8 mouse cellular contexts compared by ENCODE assay signal in genomic region chr17:45766735-45767535, GRCm38 (mm10). TPM values are rescaled to one million over a fixed set of nuclear protein-coding genes. Genes with fewer than 3 reads are reported as not detected.
DNase-seq lines count a peak whose midpoint lies in the region; ATAC-seq and TF ChIP-seq lines count a peak whose summit lies in the region.

No protein-coding gene starts in this region.

- 9% methylated on average over 12 of the region's 12 CpGs for WGBS in forebrain, embryonic 12.5 days
- 8% methylated on average over 12 of the region's 12 CpGs for WGBS in heart, embryonic 15.5 days
- WGBS in liver, embryonic 11.5 days, result 24% methylated on average over 12 of the region's 12 CpGs
- 3% methylated on average over 12 of the region's 12 CpGs for WGBS in stomach, postnatal 0 days

- in situ Hi-C loops in CH12.LX (cut with MboI; ENCODE audit: low pct_ligation_motif_present, low pct_unique_long_range_greater_than_20kb, low sequenced_read_pairs), result no loop called here

- no peaks in the 10 kb centered on the region for H3K79me2 ChIP-seq in CH12.LX (replicated peaks; ENCODE audit: control insufficient read depth, extremely low read depth, insufficient read depth, poor library complexity, severe bottlenecking)

- dilution Hi-C loops in CH12.LX (cut with MboI; ENCODE audit: extremely low pct_ligation_motif_present, extremely low pct_unique_long_range_greater_than_20kb, low sequenced_read_pairs), result no loop called here

- peak; percentile 11 for DNase-seq in CH12.LX (ENCODE audit: extremely low read depth)
- peak; percentile 94 for DNase-seq in kidney, postnatal 14 days
- peak; percentile 78 for DNase-seq in liver, embryonic 11.5 days (ENCODE audit: low spot score)
- DNase-seq in stomach, postnatal 0 days (ENCODE audit: low spot score), result peak; percentile 96

- no peaks in the 10 kb centered on the region for H3K36me3 ChIP-seq in CH12.LX (replicated peaks in 1 of 2; ENCODE audit: control insufficient read depth in 1 of 2, insufficient read depth in 1 of 2, low read length in 1 of 2)
- no peaks in the 10 kb centered on the region for H3K36me3 ChIP-seq in forebrain, embryonic 12.5 days (replicated peaks)
- H3K36me3 ChIP-seq in heart, embryonic 15.5 days, result no peaks in the 10 kb centered on the region
- no peaks in the 10 kb centered on the region for H3K36me3 ChIP-seq in liver, embryonic 11.5 days (ENCODE audit: control insufficient read depth, insufficient read depth, low read length)
- H3K36me3 ChIP-seq in stomach, postnatal 0 days (ENCODE audit: control insufficient read depth, insufficient read depth, low read length), result no peaks in the 10 kb centered on the region

- H3K4me3 ChIP-seq in CH12.LX (replicated peaks in 1 of 3; ENCODE audit: low read depth in 2 of 3, low read length in 2 of 3, poor library complexity in 1 of 3), result no peak overlapping the region
- H3K4me3 ChIP-seq in bone marrow macrophage, adult 2 months (ENCODE audit: insufficient read depth, low read length), result 0 out of 2 replicates have a peak overlapping the region, but pooled peaks have one; percentile 7
- H3K4me3 ChIP-seq in forebrain, embryonic 12.5 days (replicated peaks), result peak overlapping the region; percentile 10; the same call in 1 of the 2 replicates
- no peak overlapping the region for H3K4me3 ChIP-seq in heart, embryonic 15.5 days
- peak overlapping the region; percentile 25 for H3K4me3 ChIP-seq in liver, embryonic 11.5 days (ENCODE audit: low read depth, low read length)
- H3K4me3 ChIP-seq in stomach, postnatal 0 days (ENCODE audit: low read depth, low read length), result no peak overlapping the region; the same call in 1 of the 2 replicates

- peaks cover 81% of the 10 kb centered on the region for H3K27me3 ChIP-seq in CH12.LX (replicated peaks)
- peaks cover 8% of the 10 kb centered on the region for H3K27me3 ChIP-seq in forebrain, embryonic 12.5 days
- no peaks in the 10 kb centered on the region for H3K27me3 ChIP-seq in heart, embryonic 15.5 days
- H3K27me3 ChIP-seq in liver, embryonic 11.5 days (replicated peaks; ENCODE audit: control insufficient read depth, insufficient read depth, low read length), result no peaks in the 10 kb centered on the region
- no peaks in the 10 kb centered on the region for H3K27me3 ChIP-seq in stomach, postnatal 0 days (ENCODE audit: control insufficient read depth, insufficient read depth, low read length)

- no peak overlapping the region for H3K27ac ChIP-seq in CH12.LX (ENCODE audit: insufficient read depth, low read depth)
- peak overlapping the region; percentile 87 for H3K27ac ChIP-seq in bone marrow macrophage, adult 2 months (ENCODE audit: insufficient read depth, low read depth, low read length)
- H3K27ac ChIP-seq in forebrain, embryonic 12.5 days, result peak overlapping the region; percentile 89
- peak overlapping the region; percentile 90 for H3K27ac ChIP-seq in heart, embryonic 15.5 days
- peak overlapping the region; percentile 84 for H3K27ac ChIP-seq in liver, embryonic 11.5 days (ENCODE audit: low read depth, low read length)
- H3K27ac ChIP-seq in stomach, postnatal 0 days (replicated peaks), result peak overlapping the region; percentile 85

- no peak for TF ChIP-seq CTCF in CH12.LX (conservative IDR thresholded peaks at IDR 0.05 in 1 of 2, IDR thresholded peaks at IDR 0.05 in 1 of 2; ENCODE audit: low read depth in 2 of 2, low read length in 2 of 2)
- TF ChIP-seq CTCF in bone marrow macrophage, adult 2 months (IDR thresholded peaks at IDR 0.05; ENCODE audit: low read depth, low read length), result no peak
- TF ChIP-seq CTCF in stomach, postnatal 0 days (IDR thresholded peaks at IDR 0.05; ENCODE audit: low read depth), result no peak

- no peak for TF ChIP-seq RAD21 in CH12.LX (IDR thresholded peaks at IDR 0.05; ENCODE audit: low read depth, low read length)

- peaks cover 0 to 5% of the 10 kb centered on the region in 2 experiments; a peak in 2 of 4 replicates for H3K4me1 ChIP-seq in CH12.LX (ENCODE audit: control insufficient read depth in 1 of 2, insufficient read depth in 2 of 2)
- H3K4me1 ChIP-seq in bone marrow macrophage, adult 2 months (ENCODE audit: control insufficient read depth, insufficient read depth, low read length), result peaks cover 37% of the 10 kb centered on the region
- peaks cover 35% of the 10 kb centered on the region for H3K4me1 ChIP-seq in forebrain, embryonic 12.5 days
- peaks cover 35% of the 10 kb centered on the region for H3K4me1 ChIP-seq in heart, embryonic 15.5 days (replicated peaks)
- H3K4me1 ChIP-seq in liver, embryonic 11.5 days (replicated peaks; ENCODE audit: control insufficient read depth, insufficient read depth, low read length), result peaks cover 21% of the 10 kb centered on the region
- peaks cover 14% of the 10 kb centered on the region for H3K4me1 ChIP-seq in stomach, postnatal 0 days (replicated peaks; ENCODE audit: control insufficient read depth, insufficient read depth)

- no peak for TF ChIP-seq POLR2A in CH12.LX (IDR thresholded peaks at IDR 0.05; ENCODE audit: low read depth, low read length)
- TF ChIP-seq POLR2A in bone marrow macrophage, adult 2 months (IDR thresholded peaks at IDR 0.05; ENCODE audit: borderline replicate concordance, low read depth, low read length), result no peak

- TF ChIP-seq EP300 in CH12.LX (IDR thresholded peaks at IDR 0.05; ENCODE audit: low read length), result no peak
- TF ChIP-seq EP300 in stomach, postnatal 0 days (optimal IDR thresholded peaks at IDR 0.05), result peak; percentile 7

- peak overlapping the region; percentile 24 for H3K4me2 ChIP-seq in CH12.LX (ENCODE audit: insufficient read depth, low read depth, poor library complexity, severe bottlenecking)
- H3K4me2 ChIP-seq in forebrain, embryonic 12.5 days, result peak overlapping the region; percentile 37
- peak overlapping the region; percentile 40 for H3K4me2 ChIP-seq in heart, embryonic 15.5 days
- H3K4me2 ChIP-seq in liver, embryonic 11.5 days, result peak overlapping the region; percentile 49
- peak overlapping the region; percentile 15 for H3K4me2 ChIP-seq in stomach, postnatal 0 days (replicated peaks; ENCODE audit: low read depth)

- peak; percentile 95 for ATAC-seq in forebrain, embryonic 12.5 days (ENCODE audit: low FRiP score)
- peak; percentile 93 for ATAC-seq in heart, embryonic 15.5 days (replicated peaks; ENCODE audit: insufficient number of reproducible peaks, insufficient read depth, low FRiP score, low read depth)
- ATAC-seq in liver, embryonic 11.5 days (replicated peaks; ENCODE audit: low FRiP score), result peak; percentile 84
- ATAC-seq in monocyte, adult 5-6 weeks (replicated peaks; ENCODE audit: insufficient number of reproducible peaks, low FRiP score, low TSS enrichment, poor library complexity, severe bottlenecking), result peak; percentile 77
- peak; percentile 94 for ATAC-seq in stomach, postnatal 0 days (ENCODE audit: low FRiP score, low TSS enrichment)

- no peak overlapping the region for H3K9ac ChIP-seq in CH12.LX (ENCODE audit: insufficient read depth, low read depth)
- no peak overlapping the region for H3K9ac ChIP-seq in forebrain, embryonic 12.5 days
- H3K9ac ChIP-seq in heart, embryonic 15.5 days, result peak overlapping the region; percentile 33; the same call in 1 of the 2 replicates
- no peak overlapping the region; the same call in 1 of the 2 replicates for H3K9ac ChIP-seq in liver, embryonic 11.5 days (ENCODE audit: low read depth, low read length)
- 0 out of 2 replicates have a peak overlapping the region, but pooled peaks have one; percentile 23 for H3K9ac ChIP-seq in stomach, postnatal 0 days (ENCODE audit: low read length)

- peaks cover 4% of the 10 kb centered on the region for H3K9me3 ChIP-seq in CH12.LX (replicated peaks; ENCODE audit: low read length)
- no peaks in the 10 kb centered on the region for H3K9me3 ChIP-seq in forebrain, embryonic 12.5 days
- H3K9me3 ChIP-seq in heart, embryonic 15.5 days (replicated peaks), result no peaks in the 10 kb centered on the region
- no peaks in the 10 kb centered on the region for H3K9me3 ChIP-seq in liver, embryonic 11.5 days (ENCODE audit: control insufficient read depth, low read length)
- no peaks in the 10 kb centered on the region for H3K9me3 ChIP-seq in stomach, postnatal 0 days (ENCODE audit: control insufficient read depth, low read length)

TF ChIP-seq in CH12.LX, 34 proteins besides CTCF, POLR2A, EP300 and RAD21 (continues in another document):
- TF ChIP-seq NELFE (IDR thresholded peaks at IDR 0.05; ENCODE audit: low read depth, low read length) (no peak), JUN (IDR thresholded peaks at IDR 0.05; ENCODE audit: insufficient read depth, low read depth, low read length) (0 out of 2 replicates have a peak, but pooled peaks have one; percentile 9), TCF12 (IDR thresholded peaks at IDR 0.05; ENCODE audit: low read depth, low read length) (0 out of 2 replicates have a peak, but pooled peaks have one; percentile 8), MAFK (IDR thresholded peaks at IDR 0.05; ENCODE audit: insufficient replicate concordance, low read length) (no peak), GABPA (IDR thresholded peaks at IDR 0.05; ENCODE audit: insufficient replicate concordance, low read depth, low read length) (no peak), CHD2 (IDR thresholded peaks at IDR 0.05; ENCODE audit: low read length) (no peak), ZNF384 (IDR thresholded peaks at IDR 0.05; ENCODE audit: low read depth, low read length) (peak; percentile 54; the same call in 1 of the 2 replicates), E2F4 (IDR thresholded peaks at IDR 0.05; ENCODE audit: insufficient replicate concordance, low read depth, low read length) (no peak), POLR2AphosphoS2 (IDR thresholded peaks at IDR 0.05; ENCODE audit: low read depth, low read length) (no peak), ZKSCAN1 (IDR thresholded peaks at IDR 0.05; ENCODE audit: borderline replicate concordance, low read depth, low read length) (no peak), RCOR1 (conservative IDR thresholded peaks at IDR 0.05; ENCODE audit: low read depth, low read length) (no peak), USF1 (IDR thresholded peaks at IDR 0.05; ENCODE audit: low read depth, low read length) (peak; percentile 20; the same call in 1 of the 2 replicates), CHD1 (IDR thresholded peaks at IDR 0.05; ENCODE audit: low read depth, low read length) (no peak), HCFC1 (IDR thresholded peaks at IDR 0.05; ENCODE audit: low read depth, low read length) (no peak), PAX5 (IDR thresholded peaks at IDR 0.05; ENCODE audit: low read length) (no peak)

RNA-seq across cellular contexts. Expression of gene 1600014C23Rik, which starts 33.3 kb away (rescaled TPM):
- total RNA-seq in CH12.LX (2012; rRNA removed), result 0.38 TPM in 1 of 2 replicates, not detected in the other
- not detected in 2 replicates for total RNA-seq in CH12.LX (2014; rRNA removed)
- polyA plus RNA-seq in CH12.LX (2012; ENCODE audit: insufficient read length, low read depth), result not detected in 2 replicates
- polyA plus RNA-seq in bone marrow macrophage, adult 2 months (2012; ENCODE audit: insufficient read depth, insufficient read length, missing spikeins), result not detected in 2 replicates
- polyA plus RNA-seq in forebrain, embryonic 12.5 days (2016; fragmentation: Nextera tagmentation; extraction: Ambion mirVana), result 0.83 TPM in 1 of 2 replicates, not detected in the other
- 0.60 and 0.98 TPM in 2 replicates for polyA plus RNA-seq in heart, embryonic 15.5 days (2015; fragmentation: Nextera tagmentation; extraction: Ambion mirVana)
- not detected in 2 replicates for polyA plus RNA-seq in liver, embryonic 11.5 days (2014; fragmentation: Nextera tagmentation; extraction: Ambion mirVana)
- not detected in 3 replicates for total RNA-seq in monocyte, adult 5-6 weeks (2017)
- not detected in 2 replicates for polyA plus RNA-seq in stomach, postnatal 0 days (2015; fragmentation: Nextera tagmentation; extraction: Ambion mirVana)

Comparison
In these comparisons a context has a peak if more than half of its experiments do, and no peak if none do; other contexts are left out.
1. DNase-seq: peak in every context shown above with its lines; median percentile 96 in stomach, postnatal 0 days; 94 in kidney, postnatal 14 days; 78 in liver, embryonic 11.5 days; 11 in CH12.LX.
2. H3K4me3 ChIP-seq: peak in bone marrow macrophage, adult 2 months (single experiment), forebrain, embryonic 12.5 days (single experiment) and liver, embryonic 11.5 days (single experiment); none in CH12.LX (0 of 3), heart, embryonic 15.5 days (single experiment) and stomach, postnatal 0 days (single experiment).
3. H3K9ac ChIP-seq: peak in heart, embryonic 15.5 days (single experiment) and stomach, postnatal 0 days (single experiment); none in CH12.LX (single experiment), forebrain, embryonic 12.5 days (single experiment) and liver, embryonic 11.5 days (single experiment).
4. Peak in every context shown above with its lines, with median percentiles within 50 percentile points of each other: H3K4me2 ChIP-seq and ATAC-seq.